Mouse (Mus musculus) adipose tissue, adult 10 weeks (tissue): ENCODE measurements around the gene Ncam2. TPM values are rescaled to one million over a fixed set of nuclear protein-coding genes. Genes with fewer than 3 reads are reported as not detected.

Experiments used
- polyA plus RNA-seq: library from polyadenylated mRNA; stranded (reverse); fragments of 350-450 nt; fragmentation: Illumina TruSeq; extraction: RNeasy Lipid Tissue Mini Kit (QIAGEN cat#74804); gene quantifications from one replicate; pipeline ENCODE4 v1.2.3, GENCODE M21; 2014; ENCODE audit warnings: low read depth, low replicate concordance

Ncam2 gene
- polyA plus RNA-seq: 0.24 TPM

DNA sequence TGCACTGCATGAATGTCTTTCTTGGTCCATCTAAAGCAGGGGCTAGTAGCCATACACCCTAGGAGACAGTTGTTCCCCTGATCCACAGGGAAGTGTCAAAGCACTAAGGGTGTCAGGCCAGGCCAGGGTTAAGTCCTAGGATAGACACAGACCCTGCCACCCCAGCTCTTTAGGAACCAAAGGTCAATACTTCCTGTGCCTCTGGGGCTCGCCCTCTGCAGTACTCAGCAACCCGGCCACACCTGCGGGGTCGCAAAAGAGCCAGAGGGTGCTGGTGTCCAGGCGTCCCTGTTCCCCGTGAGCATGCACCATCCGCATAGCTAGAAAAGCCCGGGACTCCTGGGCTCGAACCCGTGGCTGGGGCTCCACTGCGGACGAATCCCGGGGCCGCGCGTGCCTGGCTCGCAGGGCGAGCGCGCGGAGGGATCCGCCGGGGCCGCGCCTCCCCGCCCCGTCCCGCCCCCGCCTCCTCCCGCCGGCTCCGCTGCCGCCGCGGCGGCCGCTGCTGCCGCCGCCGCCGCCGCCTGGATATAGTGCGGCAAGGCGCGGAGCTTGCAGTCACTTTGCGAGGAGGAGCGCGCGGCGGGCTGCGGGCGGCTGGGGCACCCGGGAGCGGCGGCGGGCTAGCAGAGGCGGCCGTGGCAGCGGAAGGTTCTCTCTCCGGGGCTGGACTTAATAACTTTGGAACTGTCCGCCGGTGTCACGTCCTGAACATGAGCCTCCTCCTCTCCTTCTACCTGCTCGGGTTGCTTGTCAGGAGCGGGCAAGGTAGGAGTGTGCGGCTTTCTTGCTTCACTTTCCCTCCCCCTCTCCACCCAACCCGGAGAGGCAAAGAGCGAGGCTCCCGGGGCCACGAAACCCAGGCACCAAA is at the start of gene Ncam2:
TSS of gene Ncam2 (plus strand) at position 497 of the 871 bp plus-strand sequence.

